Mouse (Mus musculus): ENCODE measurements around the gene Cadps2. TPM values are rescaled to one million over a fixed set of nuclear protein-coding genes. Genes with fewer than 3 reads are reported as not detected.

The Cadps2 gene
- total and polyA plus RNA-seq, 3 experiments, result not detected

DNA sequence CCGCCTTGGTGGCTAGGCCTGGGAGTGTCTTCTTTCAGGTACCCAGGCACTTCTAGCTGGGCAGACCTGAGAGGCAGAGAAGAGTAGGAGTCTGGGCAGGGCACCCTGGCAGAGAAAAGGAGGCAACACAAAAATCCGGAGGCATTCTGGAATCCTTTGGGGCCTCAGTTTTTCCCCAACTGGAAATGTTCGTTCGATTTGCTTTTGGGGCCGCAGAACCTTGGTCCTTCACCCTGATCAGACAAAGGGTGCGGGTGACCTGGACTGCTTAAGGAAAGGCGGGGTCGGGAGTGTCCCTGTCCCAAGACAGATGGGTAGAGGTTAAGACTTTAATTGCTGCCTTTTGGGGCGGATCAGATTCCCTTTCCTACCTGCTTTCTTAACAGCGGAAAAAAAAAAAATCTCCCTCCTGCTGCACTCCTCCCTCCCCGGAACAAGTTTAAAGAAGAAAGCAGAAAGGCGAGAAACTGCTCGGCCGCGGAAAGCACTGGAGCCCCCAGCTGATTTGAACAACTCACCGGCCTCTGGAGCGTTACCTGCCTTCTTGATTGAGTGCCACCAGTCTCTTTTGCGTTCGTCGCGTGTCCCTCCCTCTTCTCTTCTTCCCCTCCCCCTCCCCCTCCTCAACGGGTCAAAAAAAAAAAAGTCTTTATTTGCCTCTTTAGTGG, 588.8 kb downstream of the Cadps2 start:
- dilution Hi-C loops (cut with MboI; ENCODE audit: extremely low pct_ligation_motif_present, extremely low pct_unique_long_range_greater_than_20kb, low sequenced_read_pairs), result no loop called here

DNA sequence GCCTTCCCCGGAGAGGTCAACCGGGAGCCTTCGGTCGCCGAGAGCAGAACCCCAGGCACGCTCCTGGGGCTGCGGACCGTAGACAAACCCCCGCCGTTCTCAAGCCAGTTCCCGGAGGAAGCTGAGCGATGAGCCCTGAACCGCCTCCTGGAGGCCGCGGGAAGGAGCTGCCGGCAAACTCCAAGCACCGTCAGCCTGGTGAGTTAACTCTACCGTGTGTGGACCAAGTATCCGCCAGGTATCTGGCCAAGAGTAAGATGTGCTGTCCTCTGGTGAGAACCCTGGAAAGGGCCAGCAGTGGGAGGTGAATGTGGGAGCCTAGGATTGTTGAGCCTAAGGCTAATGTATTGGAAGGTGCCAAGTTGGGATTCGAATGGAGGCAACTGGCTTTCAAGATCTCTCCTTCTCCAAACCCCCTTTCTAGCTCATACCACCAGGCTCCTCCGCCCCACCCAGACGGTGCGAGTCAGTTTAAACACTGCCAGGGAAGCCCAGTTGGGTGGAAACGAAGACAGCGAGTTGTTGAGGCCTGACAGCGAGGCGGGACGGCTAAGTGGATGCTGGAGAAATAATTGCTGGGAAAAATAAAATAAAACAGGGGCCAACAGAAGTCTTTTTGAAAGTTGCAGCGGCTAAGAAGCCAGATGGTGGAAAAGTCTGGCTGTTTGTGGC, 589.5 kb downstream of the Cadps2 start:
- Histone ChIP-seq H3K4me2 (ENCODE audit: insufficient read depth, low read depth, poor library complexity, severe bottlenecking) (no peak overlapping the region), H3K27ac (ENCODE audit: insufficient read depth, low read depth) (no peak overlapping the region), H3K9ac (ENCODE audit: insufficient read depth, low read depth) (no peak overlapping the region), H3K27me3 (replicated peaks) (no peaks in the 10 kb centered on the region), H3K79me2 (replicated peaks; ENCODE audit: control insufficient read depth, extremely low read depth, insufficient read depth, poor library complexity, severe bottlenecking) (no peaks in the 10 kb centered on the region), H3K9me3 (replicated peaks; ENCODE audit: low read length) (peaks cover 41% of the 10 kb centered on the region), H3K36me3 (replicated peaks in 1 of 2; ENCODE audit: control insufficient read depth in 1 of 2, insufficient read depth in 1 of 2, low read length in 1 of 2) (no peaks in the 10 kb centered on the region), H3K4me3 (replicated peaks in 1 of 3; ENCODE audit: low read depth in 2 of 3, low read length in 2 of 3, poor library complexity in 1 of 3) (no peak overlapping the region), H3K4me1 (ENCODE audit: control insufficient read depth in 1 of 2, insufficient read depth in 2 of 2) (no peaks in the 10 kb centered on the region)
- dilution Hi-C loops (cut with MboI; ENCODE audit: extremely low pct_ligation_motif_present, extremely low pct_unique_long_range_greater_than_20kb, low sequenced_read_pairs) (no loop called here), in situ Hi-C loops (cut with MboI; ENCODE audit: low pct_ligation_motif_present, low pct_unique_long_range_greater_than_20kb, low sequenced_read_pairs) (no loop called here)
- DNase-seq (ENCODE audit: extremely low read depth), result no peak
- no peak for TF ChIP-seq TCF12 (IDR thresholded peaks at IDR 0.05; ENCODE audit: low read depth, low read length)
- no peak for TF ChIP-seq ZC3H11A (IDR thresholded peaks at IDR 0.05; ENCODE audit: low read depth, low read length)
- no peak for TF ChIP-seq NELFE (IDR thresholded peaks at IDR 0.05; ENCODE audit: low read depth, low read length)
- TF ChIP-seq POLR2A (IDR thresholded peaks at IDR 0.05; ENCODE audit: low read depth, low read length), result no peak
- TF ChIP-seq EP300 (IDR thresholded peaks at IDR 0.05; ENCODE audit: low read length), result no peak
- TF ChIP-seq MAX (IDR thresholded peaks at IDR 0.05; ENCODE audit: low read length), result no peak
- no peak for TF ChIP-seq E2F4 (IDR thresholded peaks at IDR 0.05; ENCODE audit: insufficient replicate concordance, low read depth, low read length)
- no peak for TF ChIP-seq JUND (conservative IDR thresholded peaks at IDR 0.05; ENCODE audit: low read depth, low read length)
- no peak for TF ChIP-seq PAX5 (IDR thresholded peaks at IDR 0.05; ENCODE audit: low read length)
- TF ChIP-seq TBP (conservative IDR thresholded peaks at IDR 0.05; ENCODE audit: low read depth, low read length), result no peak
- no peak for TF ChIP-seq NRF1 (IDR thresholded peaks at IDR 0.05; ENCODE audit: low read depth, low read length)
- TF ChIP-seq IRF4 (IDR thresholded peaks at IDR 0.05; ENCODE audit: low read depth, low read length), result no peak
- TF ChIP-seq USF2 (conservative IDR thresholded peaks at IDR 0.05; ENCODE audit: low read depth, low read length), result no peak

More for the DNA sequence above, 588.8 kb downstream of the Cadps2 start:
- Histone ChIP-seq H3K4me1 (ENCODE audit: control insufficient read depth in 1 of 2, insufficient read depth in 2 of 2) (no peaks in the 10 kb centered on the region), H3K27ac (ENCODE audit: insufficient read depth, low read depth) (no peak overlapping the region), H3K36me3 (replicated peaks in 1 of 2; ENCODE audit: control insufficient read depth in 1 of 2, insufficient read depth in 1 of 2, low read length in 1 of 2) (no peaks in the 10 kb centered on the region), H3K9me3 (replicated peaks; ENCODE audit: low read length) (peaks cover 41% of the 10 kb centered on the region), H3K4me2 (ENCODE audit: insufficient read depth, low read depth, poor library complexity, severe bottlenecking) (no peak overlapping the region), H3K4me3 (replicated peaks in 1 of 3; ENCODE audit: low read depth in 2 of 3, low read length in 2 of 3, poor library complexity in 1 of 3) (no peak overlapping the region), H3K79me2 (replicated peaks; ENCODE audit: control insufficient read depth, extremely low read depth, insufficient read depth, poor library complexity, severe bottlenecking) (no peaks in the 10 kb centered on the region), H3K27me3 (replicated peaks) (no peaks in the 10 kb centered on the region), H3K9ac (ENCODE audit: insufficient read depth, low read depth) (no peak overlapping the region)
- in situ Hi-C loops (cut with MboI; ENCODE audit: low pct_ligation_motif_present, low pct_unique_long_range_greater_than_20kb, low sequenced_read_pairs), result no loop called here
- TF ChIP-seq ZC3H11A (IDR thresholded peaks at IDR 0.05; ENCODE audit: low read depth, low read length), result no peak
- no peak for TF ChIP-seq CHD2 (IDR thresholded peaks at IDR 0.05; ENCODE audit: low read length)
- TF ChIP-seq MAZ (IDR thresholded peaks at IDR 0.05; ENCODE audit: low read depth, low read length), result no peak
- no peak for TF ChIP-seq JUN (IDR thresholded peaks at IDR 0.05; ENCODE audit: insufficient read depth, low read depth, low read length)
- no peak for TF ChIP-seq UBTF (IDR thresholded peaks at IDR 0.05; ENCODE audit: low read depth, low read length)
- no peak for TF ChIP-seq KAT2A (IDR thresholded peaks at IDR 0.05; ENCODE audit: insufficient replicate concordance, low read length)
- TF ChIP-seq POLR2A (IDR thresholded peaks at IDR 0.05; ENCODE audit: low read depth, low read length), result no peak
- no peak for TF ChIP-seq ELF1 (IDR thresholded peaks at IDR 0.05; ENCODE audit: low read depth, low read length)
- no peak for DNase-seq (ENCODE audit: extremely low read depth)

Data from CH12.LX (cell line).